Mouse (Mus musculus) thymus, adult 2 months (tissue): ENCODE results near the gene Upk1b.

ENCODE experiments used
- CTCF ChIP-seq: fragments of 200-500 bp; IDR thresholded peaks from 2 replicates; pipeline ENCODE4 v1.5.1; 2012; ENCODE audit warnings: mild to moderate bottlenecking, control low read depth, low read length, moderate library complexity, borderline replicate concordance; ENCODE audit not compliant: control insufficient read depth, poor library complexity, insufficient read depth; ENCODE audit errors: extremely low read depth
- POLR2A ChIP-seq: fragments of 200-500 bp; IDR thresholded peaks from 2 replicates; pipeline ENCODE4 v1.6.1; 2012; ENCODE audit warnings: mild to moderate bottlenecking, low read length, control low read depth, moderate library complexity; ENCODE audit not compliant: control insufficient read depth, poor library complexity, insufficient read depth; ENCODE audit errors: extremely low read depth

GRCm38 (mm10) chr16:38761972-38762371 is 38.2 kb downstream of the Upk1b start:
- TF ChIP-seq CTCF (no peak), POLR2A (no peak)
